Mouse (Mus musculus) intestine, embryonic 15.5 days (tissue): ENCODE measurements at regions not wholly inside any gene's neighbourhood (a gene's known extent, or its start where the extent isn't known, plus 50 kb on each side); places are given as distances from the start of the nearest gene placed in this dataset.

Experiments used
- ATAC-seq: fragments of 200-750 bp; cut with Nextera tagmentation; 2 replicates; pipeline ENCODE4 v1.8.0; 2017; ENCODE audit warnings: moderate TSS enrichment, moderate library complexity
- H3K27ac ChIP-seq: fragments of 300-500 bp; sonication (generic); 2 replicates; pipeline ENCODE4 v1.5.1; 2015; ENCODE audit warnings: mild to moderate bottlenecking, inconsistent platforms
- H3K27me3 ChIP-seq: fragments of 300-500 bp; sonication (generic); replicated peaks from 2 replicates; pipeline ENCODE4 v1.6.1; 2015; ENCODE audit warnings: inconsistent platforms
- H3K36me3 ChIP-seq: fragments of 300-500 bp; sonication (generic); 2 replicates; pipeline ENCODE4 v1.6.1; 2015; ENCODE audit warnings: inconsistent platforms
- H3K4me1 ChIP-seq: fragments of 300-500 bp; sonication (generic); replicated peaks from 2 replicates; pipeline ENCODE4 v1.6.1; 2015; ENCODE audit warnings: inconsistent platforms
- H3K4me2 ChIP-seq: fragments of 300-500 bp; sonication (generic); replicated peaks from 2 replicates; pipeline ENCODE4 v1.6.1; 2015; ENCODE audit warnings: mild to moderate bottlenecking, inconsistent platforms
- H3K4me3 ChIP-seq: fragments of 300-500 bp; sonication (generic); replicated peaks from 2 replicates; pipeline ENCODE4 v1.5.1; 2015; ENCODE audit warnings: inconsistent platforms
- H3K9ac ChIP-seq: fragments of 300-500 bp; sonication (generic); 2 replicates; pipeline ENCODE4 v1.6.1; 2015; ENCODE audit warnings: inconsistent platforms
- H3K9me3 ChIP-seq: fragments of 300-500 bp; sonication (generic); 2 replicates; pipeline ENCODE4 v1.6.1; 2016; ENCODE audit warnings: inconsistent platforms
- WGBS: fragments of 180-500 bp; shearing (Covaris S2); methylation state at CpG from one replicate; pipeline ENCODE4 v1.1.7; 2015; 5-methylcytosine and 5-hydroxymethylcytosine counted together

GRCm38 (mm10) chr2:103848923-103849700 is 51.7 kb upstream of the Caprin1 start:
- Histone ChIP-seq H3K9me3 (no peaks in the 10 kb centered on the region), H3K36me3 (no peaks in the 10 kb centered on the region), H3K27me3 (no peaks in the 10 kb centered on the region), H3K27ac (no peak overlapping the region), H3K4me3 (no peak overlapping the region), H3K4me2 (no peak overlapping the region), H3K9ac (no peak overlapping the region), H3K4me1 (no peaks in the 10 kb centered on the region)
- WGBS, result 75% methylated on average over 9 of the region's 9 CpGs
- peak; percentile 71 for ATAC-seq

DNA sequence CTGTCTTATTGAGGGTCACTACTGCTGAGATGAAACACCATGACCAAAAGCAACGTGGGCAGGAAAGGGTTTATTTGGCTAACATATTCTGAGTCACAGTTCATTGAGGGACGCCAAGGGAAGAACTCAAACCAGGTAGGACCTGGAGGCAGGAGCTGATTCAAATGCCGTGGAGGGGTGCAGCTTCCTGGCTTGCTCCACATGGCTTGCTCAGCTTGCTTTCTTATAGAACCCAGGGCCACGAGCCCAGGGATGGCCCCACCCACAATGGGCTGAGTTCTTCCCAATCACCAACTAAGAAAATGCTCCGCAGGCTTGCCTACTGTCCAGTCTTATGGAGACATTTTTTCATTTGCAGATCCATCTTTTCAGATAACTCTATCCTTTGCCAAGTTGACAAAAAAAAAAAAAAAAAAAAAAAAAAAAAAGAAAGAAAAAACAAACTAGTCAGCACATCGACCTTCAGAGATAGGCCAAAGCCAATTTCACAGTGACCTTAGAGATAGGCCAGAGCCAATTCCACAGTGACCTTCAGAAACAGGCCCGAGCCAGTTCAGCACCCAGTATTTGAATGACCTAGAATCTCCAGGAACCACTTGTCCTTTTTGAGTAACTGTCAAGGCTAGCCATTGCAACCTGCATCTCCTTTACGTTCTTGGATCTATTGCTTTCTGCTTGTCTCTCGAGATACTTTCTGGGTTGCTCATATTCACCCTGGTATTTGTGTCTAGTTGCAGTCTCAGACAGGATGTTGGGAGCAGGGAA is 52.5 kb upstream of the Caprin1 start:
- H3K4me3 ChIP-seq, result no peak overlapping the region
- no peak overlapping the region for H3K9ac ChIP-seq
- H3K4me2 ChIP-seq, result no peak overlapping the region
- 82% methylated on average over 9 of the region's 9 CpGs for WGBS
- H3K4me1 ChIP-seq, result no peaks in the 10 kb centered on the region
- no peak for ATAC-seq
- no peaks in the 10 kb centered on the region for H3K27me3 ChIP-seq
- H3K9me3 ChIP-seq, result no peaks in the 10 kb centered on the region
- no peaks in the 10 kb centered on the region for H3K36me3 ChIP-seq
- no peak overlapping the region for H3K27ac ChIP-seq

DNA sequence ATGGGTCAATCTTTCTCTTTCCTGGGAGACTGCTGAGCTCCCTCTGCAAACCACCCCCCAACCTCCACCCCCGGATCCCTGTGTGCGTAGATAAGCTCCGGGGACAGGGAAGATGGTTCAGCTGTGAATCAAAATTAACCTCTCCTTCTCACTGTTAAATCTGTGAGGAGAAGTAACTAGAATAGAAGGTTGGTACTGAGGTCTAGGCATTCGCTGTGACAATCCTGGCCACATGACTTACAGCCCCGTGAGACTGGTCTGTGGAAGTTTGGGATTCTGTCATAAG is 53.0 kb upstream of the Caprin1 start:
- 84% methylated on average over 5 of the region's 5 CpGs for WGBS
- Histone ChIP-seq H3K27me3 (no peaks in the 10 kb centered on the region), H3K4me1 (no peaks in the 10 kb centered on the region), H3K36me3 (no peaks in the 10 kb centered on the region), H3K4me2 (no peak overlapping the region), H3K9ac (no peak overlapping the region), H3K27ac (no peak overlapping the region), H3K4me3 (no peak overlapping the region), H3K9me3 (no peaks in the 10 kb centered on the region)
- no peak for ATAC-seq

- Histone ChIP-seq H3K27me3 (no peaks in the 10 kb centered on the region), H3K4me2 (no peak overlapping the region), H3K4me1 (no peaks in the 10 kb centered on the region), H3K27ac (no peak overlapping the region), H3K9me3 (no peaks in the 10 kb centered on the region), H3K4me3 (no peak overlapping the region), H3K9ac (no peak overlapping the region), H3K36me3 (no peaks in the 10 kb centered on the region)
- 86% methylated on average over 3 of the region's 3 CpGs for WGBS
- ATAC-seq, result no peak
Measured at GRCm38 (mm10) chr2:103851171-103851570, 53.7 kb upstream of the Caprin1 start.

- Histone ChIP-seq H3K4me3 (no peak overlapping the region), H3K36me3 (no peaks in the 10 kb centered on the region), H3K27me3 (no peaks in the 10 kb centered on the region), H3K9ac (no peak overlapping the region), H3K4me2 (no peak overlapping the region), H3K9me3 (no peaks in the 10 kb centered on the region), H3K4me1 (no peaks in the 10 kb centered on the region), H3K27ac (no peak overlapping the region)
- no peak for ATAC-seq
- 81% methylated on average over 8 of the region's 8 CpGs for WGBS
Measured at GRCm38 (mm10) chr2:103861226-103861625, 63.8 kb upstream of the Caprin1 start.

- Histone ChIP-seq H3K27ac (no peak overlapping the region), H3K4me2 (no peak overlapping the region), H3K36me3 (no peaks in the 10 kb centered on the region), H3K9me3 (no peaks in the 10 kb centered on the region), H3K4me1 (no peaks in the 10 kb centered on the region), H3K9ac (no peak overlapping the region), H3K4me3 (no peak overlapping the region), H3K27me3 (no peaks in the 10 kb centered on the region)
- no peak for ATAC-seq
- WGBS, result 67% methylated on average over 2 of the region's 2 CpGs
Measured at GRCm38 (mm10) chr2:103864254-103864653, 66.8 kb upstream of the Caprin1 start.

DNA sequence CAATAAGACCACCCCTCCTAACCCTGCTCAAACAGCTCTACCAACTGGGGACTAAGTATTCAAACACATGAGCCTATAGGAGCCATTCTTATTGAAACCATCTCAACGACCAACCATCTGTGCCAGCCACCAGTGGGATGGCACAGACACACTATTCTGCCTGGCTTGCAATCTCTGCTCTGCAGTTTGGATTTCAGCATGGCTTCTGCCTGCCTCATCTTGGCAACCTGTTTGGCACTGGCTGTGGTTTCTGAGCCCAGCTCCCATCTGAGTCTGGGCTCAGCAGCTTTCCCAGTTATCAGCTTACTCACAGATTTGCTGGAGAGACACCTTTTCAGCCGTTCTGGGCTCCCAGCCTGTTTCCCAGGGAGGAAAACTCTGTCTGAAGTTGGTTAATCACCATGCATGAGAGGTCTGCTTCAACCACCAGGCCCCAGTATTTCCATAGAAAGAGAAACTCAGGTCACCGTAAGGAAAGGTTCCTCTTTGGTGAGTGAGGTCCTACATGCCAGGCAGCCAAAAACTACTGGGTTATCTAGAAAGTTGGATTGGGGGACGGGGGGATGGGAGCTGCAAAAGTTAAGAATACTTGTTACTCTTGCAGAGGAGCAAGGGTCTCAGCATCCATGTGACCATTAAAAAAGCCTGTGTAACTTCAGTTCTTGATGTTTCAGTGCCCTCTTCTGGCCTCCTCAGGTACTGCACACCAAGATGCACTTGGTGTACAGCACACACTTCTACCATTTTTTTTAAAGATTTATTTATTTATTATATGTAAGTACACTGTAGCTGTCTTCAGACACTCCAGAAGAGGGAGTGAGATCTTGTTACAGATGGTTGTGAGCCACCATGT is 68.1 kb upstream of the Caprin1 start:
- Histone ChIP-seq H3K27me3 (no peaks in the 10 kb centered on the region), H3K4me2 (no peak overlapping the region), H3K4me1 (no peaks in the 10 kb centered on the region), H3K4me3 (no peak overlapping the region), H3K36me3 (no peaks in the 10 kb centered on the region), H3K9ac (no peak overlapping the region), H3K9me3 (no peaks in the 10 kb centered on the region), H3K27ac (no peak overlapping the region)
- ATAC-seq, result no peak
- WGBS, result 81% methylated on average over 4 of the region's 4 CpGs

DNA sequence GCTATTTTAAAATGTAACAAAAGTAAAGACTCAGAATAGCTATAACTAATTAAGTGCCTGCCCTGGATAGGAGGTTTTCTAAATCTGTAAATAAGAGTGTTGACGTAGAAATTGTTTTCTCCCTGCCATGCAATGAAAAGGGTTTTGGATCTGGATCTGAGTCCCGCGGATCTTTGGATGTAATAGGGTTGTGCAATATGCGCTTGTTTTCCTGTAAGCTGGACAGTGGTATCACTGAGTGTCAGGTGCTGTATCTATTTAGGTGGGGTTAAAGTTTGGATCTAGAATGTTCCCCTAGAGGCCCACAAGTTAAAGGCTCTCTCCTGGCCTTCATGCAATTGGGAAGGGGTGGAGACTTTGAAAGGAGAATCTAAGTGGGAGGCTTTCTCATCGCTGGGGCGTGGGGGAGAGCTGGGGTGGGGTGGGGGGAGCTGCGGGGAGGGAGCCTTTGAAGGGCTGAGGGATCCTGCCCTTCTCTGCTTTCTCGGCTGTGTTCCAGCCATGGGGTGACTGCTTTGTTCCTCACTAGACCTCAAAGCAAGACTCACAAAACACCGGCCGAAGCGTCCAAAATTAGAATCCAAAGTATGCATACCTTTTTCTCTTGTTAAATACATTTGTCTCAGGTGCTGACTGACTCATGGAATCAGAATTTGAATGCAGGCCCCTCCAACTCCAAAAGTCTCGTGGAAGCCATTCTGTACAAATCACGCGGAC is 70.0 kb upstream of the Caprin1 start:
- whole genome bisulfite sequencing, result 80% methylated on average over 14 of the region's 14 CpGs
- H3K27ac ChIP-seq, result no peak overlapping the region

GRCm38 (mm10) chr2:103867958-103868330 is 70.5 kb upstream of the Caprin1 start:
- Histone ChIP-seq H3K9ac (no peak overlapping the region), H3K4me2 (no peak overlapping the region), H3K4me1 (no peaks in the 10 kb centered on the region), H3K9me3 (no peaks in the 10 kb centered on the region), H3K27ac (no peak overlapping the region), H3K27me3 (no peaks in the 10 kb centered on the region), H3K36me3 (no peaks in the 10 kb centered on the region), H3K4me3 (no peak overlapping the region)
- 92% methylated on average over 13 of the region's 13 CpGs for WGBS
- ATAC-seq, result no peak

More for the DNA sequence above, 70.0 kb upstream of the Caprin1 start:
- H3K4me2 ChIP-seq, result no peak overlapping the region
- H3K4me3 ChIP-seq, result no peak overlapping the region
- no peaks in the 10 kb centered on the region for H3K36me3 ChIP-seq
- no peaks in the 10 kb centered on the region for H3K27me3 ChIP-seq
- no peaks in the 10 kb centered on the region for H3K9me3 ChIP-seq
- no peak for ATAC-seq
- H3K9ac ChIP-seq, result no peak overlapping the region
- no peaks in the 10 kb centered on the region for H3K4me1 ChIP-seq

DNA sequence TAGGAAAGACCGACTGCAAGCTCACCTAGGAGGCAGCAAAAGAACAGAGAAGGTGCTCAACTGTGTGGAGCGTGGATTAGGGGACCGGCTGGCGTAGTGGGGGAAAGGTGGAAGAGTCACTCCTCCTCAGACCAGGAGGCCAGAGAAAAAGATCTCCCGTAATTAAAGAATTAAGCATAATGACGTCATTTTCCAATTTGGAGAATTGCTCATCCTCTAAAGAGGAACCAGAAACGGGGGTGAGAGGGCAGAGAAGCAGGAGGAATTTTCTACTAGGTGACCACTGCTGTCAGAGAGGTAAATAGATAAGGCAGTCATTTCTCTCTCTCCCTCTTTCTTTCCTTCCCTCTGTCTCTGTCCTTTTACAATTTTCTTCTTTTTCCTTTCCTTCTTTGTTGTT is 71.2 kb upstream of the Caprin1 start:
- 61% methylated on average over 7 of the region's 7 CpGs for WGBS
- Histone ChIP-seq H3K27ac (no peak overlapping the region), H3K9ac (no peak overlapping the region), H3K36me3 (no peaks in the 10 kb centered on the region), H3K4me2 (no peak overlapping the region), H3K4me1 (no peaks in the 10 kb centered on the region), H3K27me3 (no peaks in the 10 kb centered on the region), H3K4me3 (no peak overlapping the region), H3K9me3 (no peaks in the 10 kb centered on the region)
- no peak for ATAC-seq

DNA sequence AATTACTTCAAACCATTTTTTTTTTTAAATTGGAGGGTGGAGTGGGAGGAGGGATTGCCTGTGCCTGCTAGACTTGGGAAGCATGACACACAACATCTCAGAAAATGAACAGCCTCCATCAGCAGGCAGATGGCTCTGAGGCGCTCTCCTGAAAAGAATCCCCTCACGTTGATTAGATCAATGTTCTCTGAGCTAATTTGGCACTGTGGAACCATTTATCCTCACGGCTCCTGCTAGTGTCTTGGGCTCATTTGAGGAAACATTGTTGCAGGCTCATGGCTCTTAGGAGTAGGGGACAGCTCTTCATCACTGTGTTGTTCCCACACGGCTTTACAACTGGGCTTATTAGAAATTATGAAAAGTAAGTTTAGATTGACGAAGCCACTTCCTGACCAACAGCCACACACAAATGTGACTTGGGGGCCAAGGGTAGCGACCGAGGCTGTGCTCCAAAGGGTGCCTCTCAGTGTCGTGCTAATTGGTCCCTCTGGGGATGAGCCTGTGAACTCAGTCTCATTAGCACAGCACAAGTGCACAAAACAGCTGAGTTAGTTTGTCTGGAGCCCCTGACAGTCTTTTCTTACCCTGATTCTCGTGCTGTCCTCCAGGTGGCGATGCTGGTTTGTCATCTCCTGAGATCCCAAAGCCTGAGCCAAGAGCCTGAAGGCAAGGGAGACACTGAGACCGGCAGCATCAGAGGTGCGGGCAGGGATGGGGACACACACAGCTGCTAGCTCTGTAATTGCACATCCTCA is 74.2 kb upstream of the Caprin1 start:
- Histone ChIP-seq H3K9me3 (no peaks in the 10 kb centered on the region), H3K27ac (no peak overlapping the region), H3K27me3 (no peaks in the 10 kb centered on the region), H3K4me1 (no peaks in the 10 kb centered on the region), H3K4me3 (no peak overlapping the region), H3K9ac (no peak overlapping the region), H3K4me2 (no peak overlapping the region), H3K36me3 (no peaks in the 10 kb centered on the region)
- 0 out of 2 replicates have a peak, but pooled peaks have one; percentile 53 for ATAC-seq
- 30% methylated on average over 12 of the region's 12 CpGs for WGBS
